Mouse (Mus musculus) neural tube, embryonic 11.5 days (tissue): ENCODE data around the gene Mynn. TPM values are rescaled to one million over a fixed set of nuclear protein-coding genes. Genes with fewer than 3 reads are reported as not detected.
A peak's percentile ranks its signal among the peaks of the same experiment; 100 is the strongest.

Experiments
- ATAC-seq: fragments of 200-750 bp; cut with Nextera tagmentation; 2 replicates; pipeline ENCODE4 v1.8.0; 2017; ENCODE audit warnings: moderate number of reproducible peaks, mild to moderate bottlenecking, moderate TSS enrichment, moderate library complexity; ENCODE audit not compliant: insufficient read depth, low FRiP score, low TSS enrichment
- DNase-seq: peaks from one replicate; pipeline ENCODE4 v3.0.0-alpha.2; 2015; ENCODE audit warnings: low spot score
- H3K27ac ChIP-seq: fragments of 300-500 bp; sonication (generic); 2 replicates; pipeline ENCODE4 v1.5.1; 2014; ENCODE audit warnings: low read depth, mild to moderate bottlenecking, low read length
- H3K27me3 ChIP-seq: fragments of 300-500 bp; sonication (generic); 2 replicates; pipeline ENCODE4 v1.6.1; 2014; ENCODE audit warnings: mild to moderate bottlenecking, low read length, mixed read lengths; ENCODE audit not compliant: control insufficient read depth, insufficient read depth
- H3K36me3 ChIP-seq: fragments of 300-500 bp; sonication (generic); 2 replicates; pipeline ENCODE4 v1.6.1; 2014; ENCODE audit warnings: mild to moderate bottlenecking, low read length, moderate library complexity, mixed read lengths; ENCODE audit not compliant: control insufficient read depth, insufficient read depth
- H3K4me1 ChIP-seq: fragments of 300-500 bp; sonication (generic); 2 replicates; pipeline ENCODE4 v1.6.1; 2014; ENCODE audit warnings: low read length, mixed read lengths; ENCODE audit not compliant: control insufficient read depth, insufficient read depth
- H3K4me2 ChIP-seq: fragments of 300-500 bp; sonication (generic); 2 replicates; pipeline ENCODE4 v1.6.1; 2014; ENCODE audit warnings: low read depth, mild to moderate bottlenecking, moderate library complexity
- H3K4me3 ChIP-seq: fragments of 300-500 bp; sonication (generic); 2 replicates; pipeline ENCODE4 v1.5.1; 2014; ENCODE audit warnings: low read depth, low read length
- H3K9ac ChIP-seq: fragments of 300-500 bp; sonication (generic); 2 replicates; pipeline ENCODE4 v1.6.1; 2014; ENCODE audit warnings: mild to moderate bottlenecking, low read length
- H3K9me3 ChIP-seq: fragments of 300-500 bp; sonication (generic); 2 replicates; pipeline ENCODE4 v1.6.1; 2016; ENCODE audit warnings: low read length; ENCODE audit not compliant: control insufficient read depth
- WGBS: fragments of 180-500 bp; shearing (Covaris S2); extraction: QIAGEN DNeasy Blood & Tissue Kit; methylation state at CpG from one replicate; pipeline ENCODE4 v1.1.7; 2014; 5-methylcytosine and 5-hydroxymethylcytosine counted together
- polyA plus RNA-seq: library from polyadenylated mRNA; unstranded; fragments of >200 nt; fragmentation: Nextera tagmentation; extraction: Ambion mirVana; gene quantifications from 2 replicates; pipeline ENCODE4 v1.2.1, GENCODE M21; 2014

The Mynn gene
- polyA plus RNA-seq, 1 experiment from 2014 or later = 41.9 TPM

GRCm38 (mm10) chr3:30608999-30609398 lies 7.1 kb downstream of the Mynn start:
- Histone ChIP-seq H3K27me3 (no peaks in the 10 kb centered on the region), H3K27ac (no peak overlapping the region), H3K4me2 (no peak overlapping the region), H3K9ac (no peak overlapping the region), H3K9me3 (no peaks in the 10 kb centered on the region), H3K36me3 (peaks cover 11% of the 10 kb centered on the region), H3K4me3 (no peak overlapping the region), H3K4me1 (no peaks in the 10 kb centered on the region)
- ATAC-seq = no peak
- 85% methylated on average over 3 of the region's 3 CpGs for WGBS
- no peak for DNase-seq

- ATAC-seq (no peak), DNase-seq (no peak)
- peaks cover 16% of the 10 kb centered on the region for H3K36me3 ChIP-seq
- no peak overlapping the region for H3K4me3 ChIP-seq
- WGBS = 90% methylated on average over 4 of the region's 4 CpGs
- H3K9ac ChIP-seq = no peak overlapping the region
- H3K27ac ChIP-seq = no peak overlapping the region
- H3K4me1 ChIP-seq = no peaks in the 10 kb centered on the region
- H3K27me3 ChIP-seq = no peaks in the 10 kb centered on the region
- H3K9me3 ChIP-seq = no peaks in the 10 kb centered on the region
- no peak overlapping the region for H3K4me2 ChIP-seq
Measured at GRCm38 (mm10) chr3:30610930-30611329, 9.1 kb downstream of the Mynn start.

- H3K27me3 ChIP-seq = no peaks in the 10 kb centered on the region
- no peak overlapping the region for H3K4me2 ChIP-seq
- no peak overlapping the region for H3K27ac ChIP-seq
- H3K4me3 ChIP-seq = no peak overlapping the region
- no peaks in the 10 kb centered on the region for H3K4me1 ChIP-seq
- DNase-seq (no peak), ATAC-seq (no peak)
- H3K9me3 ChIP-seq = no peaks in the 10 kb centered on the region
- 88% methylated on average over 8 of the region's 8 CpGs for WGBS
- peaks cover 5% of the 10 kb centered on the region for H3K36me3 ChIP-seq
- H3K9ac ChIP-seq = no peak overlapping the region
Measured at GRCm38 (mm10) chr3:30620132-30620531, 18.3 kb downstream of the Mynn start.

- Histone ChIP-seq H3K36me3 (no peaks in the 10 kb centered on the region), H3K4me3 (no peak overlapping the region), H3K9ac (no peak overlapping the region), H3K4me2 (no peak overlapping the region), H3K27ac (no peak overlapping the region), H3K9me3 (no peaks in the 10 kb centered on the region), H3K27me3 (no peaks in the 10 kb centered on the region), H3K4me1 (no peaks in the 10 kb centered on the region)
- 64% methylated on average over 3 of the region's 3 CpGs for WGBS
- ATAC-seq (no peak), DNase-seq (no peak)
Measured at GRCm38 (mm10) chr3:30633681-30634080, 31.8 kb downstream of the Mynn start.

- Histone ChIP-seq H3K4me2 (no peak overlapping the region), H3K9ac (no peak overlapping the region), H3K4me1 (no peaks in the 10 kb centered on the region), H3K27ac (no peak overlapping the region), H3K9me3 (no peaks in the 10 kb centered on the region), H3K27me3 (no peaks in the 10 kb centered on the region), H3K4me3 (no peak overlapping the region), H3K36me3 (no peaks in the 10 kb centered on the region)
- DNase-seq (no peak), ATAC-seq (no peak)
- 78% methylated on average over 4 of the region's 4 CpGs for WGBS
Measured at GRCm38 (mm10) chr3:30635629-30636028, 33.8 kb downstream of the Mynn start.

GRCm38 (mm10) chr3:30644207-30644606 lies 42.3 kb downstream of the Mynn start, which contains the start of gene Lrriq4:
TSS of gene Lrriq4 (plus strand) at chr3:30644507.
- no peak within 1 kb of the TSS for H3K27ac ChIP-seq
- 74% methylated on average over 2 of the region's 2 CpGs for WGBS
- no peaks in the 10 kb centered on the region for H3K9me3 ChIP-seq
- no peaks in the 10 kb centered on the region for H3K4me1 ChIP-seq
- peaks cover under 1% of the 10 kb centered on the region; the same call in 1 of the 2 replicates for H3K27me3 ChIP-seq
- H3K9ac ChIP-seq = no peak within 1 kb of the TSS
- DNase-seq = no peak
- H3K4me2 ChIP-seq = no peak within 1 kb of the TSS
- no peak for ATAC-seq
- H3K36me3 ChIP-seq = no peaks in the 10 kb centered on the region
- no peak within 1 kb of the TSS for H3K4me3 ChIP-seq

- Histone ChIP-seq H3K27me3 (peaks cover 18% of the 10 kb centered on the region), H3K4me3 (no peak overlapping the region), H3K9me3 (no peaks in the 10 kb centered on the region), H3K36me3 (no peaks in the 10 kb centered on the region), H3K4me1 (0 out of 2 replicates have a peak, but pooled peaks cover 8% of the 10 kb centered on the region), H3K27ac (no peak overlapping the region), H3K9ac (no peak overlapping the region), H3K4me2 (no peak overlapping the region)
- no peak for DNase-seq
- no peak for ATAC-seq
- 46% methylated on average over 8 of the region's 8 CpGs for WGBS
Measured at GRCm38 (mm10) chr3:30646761-30647160, 44.9 kb downstream of the Mynn start.

GRCm38 (mm10) chr3:30647440-30648090 lies 45.7 kb downstream of the Mynn start, which contains the start of gene Lrrc34:
TSS of gene Lrrc34 (minus strand) at chr3:30647869.
- 2% methylated on average over 25 of the region's 25 CpGs for WGBS
- no peak within 1 kb of the TSS for H3K27ac ChIP-seq

GRCm38 (mm10) chr3:30648466-30648865 lies 46.6 kb downstream of the Mynn start:
- DNase-seq = no peak
- H3K4me1 ChIP-seq = 0 out of 2 replicates have a peak, but pooled peaks cover 8% of the 10 kb centered on the region
- H3K9ac ChIP-seq = no peak overlapping the region
- no peak overlapping the region for H3K27ac ChIP-seq
- no peak for ATAC-seq
- peaks cover 18% of the 10 kb centered on the region for H3K27me3 ChIP-seq
- H3K36me3 ChIP-seq = no peaks in the 10 kb centered on the region
- H3K4me2 ChIP-seq = no peak overlapping the region
- WGBS = 98% methylated on average over 2 of the region's 2 CpGs
- H3K4me3 ChIP-seq = no peak overlapping the region
- H3K9me3 ChIP-seq = no peaks in the 10 kb centered on the region

More at GRCm38 (mm10) chr3:30647440-30648090, 45.7 kb downstream of the Mynn start, which contains the start of gene Lrrc34:
- Histone ChIP-seq H3K4me2 (peak within 1 kb of the TSS; percentile 63), H3K4me1 (0 out of 2 replicates have a peak, but pooled peaks cover 8% of the 10 kb centered on the region), H3K36me3 (no peaks in the 10 kb centered on the region), H3K27me3 (peaks cover 18% of the 10 kb centered on the region), H3K9ac (peak within 1 kb of the TSS; percentile 54), H3K4me3 (peak within 1 kb of the TSS; percentile 31), H3K9me3 (no peaks in the 10 kb centered on the region)
- DNase-seq (peak; percentile 73), ATAC-seq (peak; percentile 92)
